Mouse (Mus musculus) lung, adult 2 months (tissue): ENCODE measurements at regions not wholly inside any gene's neighbourhood (a gene's known extent, or its start where the extent isn't known, plus 50 kb on each side); places are given as distances from the start of the nearest gene placed in this dataset.

Source experiments
- CTCF ChIP-seq: fragments of 200-500 bp; IDR thresholded peaks from 2 replicates; pipeline ENCODE4 v1.5.1; 2011; ENCODE audit warnings: mild to moderate bottlenecking, low read length, control low read depth; ENCODE audit not compliant: insufficient read depth
- POLR2A ChIP-seq: fragments of 200-500 bp; IDR thresholded peaks from 2 replicates; pipeline ENCODE4 v1.6.1; 2011; ENCODE audit warnings: low read depth, mild to moderate bottlenecking, control low read depth, low read length, borderline replicate concordance; ENCODE audit errors: extremely low read depth

DNA sequence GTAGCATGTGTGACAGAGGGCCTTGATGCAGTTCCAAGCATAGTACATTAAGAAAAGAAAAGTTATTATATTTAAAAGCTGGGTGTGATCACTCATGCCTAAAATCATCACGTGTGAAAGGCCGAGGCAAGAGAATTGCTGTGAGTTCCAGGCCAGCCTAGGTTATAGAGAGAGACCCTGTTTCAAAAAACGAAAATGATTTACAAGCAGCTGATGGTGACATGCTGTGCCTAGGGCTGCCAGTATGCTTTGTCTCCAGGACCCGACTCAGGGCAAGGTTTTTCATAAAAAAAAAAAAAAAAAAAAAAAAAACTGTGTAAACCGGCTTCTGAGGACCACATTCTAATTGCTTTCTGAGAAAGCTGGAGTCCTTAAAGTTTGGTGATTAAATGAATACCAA is 315.9 kb upstream of the Adgrl2 start:
- TF ChIP-seq CTCF: no peak
- TF ChIP-seq POLR2A: no peak
